Mouse (Mus musculus): ENCODE measurements around the gene Rab3gap2. TPM values are rescaled to one million over a fixed set of nuclear protein-coding genes. Genes with fewer than 3 reads are reported as not detected.

Rab3gap2 gene
- polyA plus RNA-seq (2017; shearing (Covaris generic)) = 26.0 TPM

DNA sequence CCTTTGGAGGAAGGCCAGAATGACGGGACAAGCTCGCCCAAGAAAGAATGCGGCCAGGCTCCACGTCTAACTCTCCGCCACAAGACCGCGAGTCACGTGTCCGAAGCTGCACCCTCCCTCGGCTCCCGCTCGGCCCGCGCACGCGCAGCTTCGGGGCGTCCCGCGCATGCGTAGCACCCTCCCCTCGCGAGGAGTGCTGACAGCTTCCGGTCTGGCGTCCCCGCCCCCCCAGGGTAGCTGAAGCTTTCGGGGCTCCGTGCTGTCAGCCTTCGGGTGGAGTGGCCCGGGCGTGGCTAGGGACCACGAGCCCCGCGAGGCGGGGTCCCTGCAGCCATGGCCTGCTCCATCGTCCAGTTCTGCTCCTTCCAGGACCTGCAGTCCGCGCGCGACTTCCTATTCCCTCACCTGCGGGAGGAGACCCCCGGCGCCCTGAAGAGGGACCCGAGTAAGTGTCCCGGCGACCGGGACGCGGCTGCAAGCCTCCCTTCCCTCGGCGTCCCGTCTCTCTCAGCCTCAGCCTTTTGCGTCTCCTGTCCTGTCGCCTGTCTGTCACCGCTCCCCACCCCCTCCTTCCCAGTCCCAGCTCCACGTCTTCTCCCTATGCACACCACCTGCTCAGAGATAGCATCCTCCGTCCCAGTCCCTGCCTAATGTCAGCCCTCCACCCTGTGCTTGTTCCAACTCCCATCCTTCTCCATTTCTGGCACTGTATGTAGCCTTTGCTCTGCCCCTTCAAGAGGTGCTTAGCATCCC is at the start of gene Rab3gap2:
Rab3gap2 (plus strand) TSS at position 209 of the 753 bp plus-strand sequence.

DNA sequence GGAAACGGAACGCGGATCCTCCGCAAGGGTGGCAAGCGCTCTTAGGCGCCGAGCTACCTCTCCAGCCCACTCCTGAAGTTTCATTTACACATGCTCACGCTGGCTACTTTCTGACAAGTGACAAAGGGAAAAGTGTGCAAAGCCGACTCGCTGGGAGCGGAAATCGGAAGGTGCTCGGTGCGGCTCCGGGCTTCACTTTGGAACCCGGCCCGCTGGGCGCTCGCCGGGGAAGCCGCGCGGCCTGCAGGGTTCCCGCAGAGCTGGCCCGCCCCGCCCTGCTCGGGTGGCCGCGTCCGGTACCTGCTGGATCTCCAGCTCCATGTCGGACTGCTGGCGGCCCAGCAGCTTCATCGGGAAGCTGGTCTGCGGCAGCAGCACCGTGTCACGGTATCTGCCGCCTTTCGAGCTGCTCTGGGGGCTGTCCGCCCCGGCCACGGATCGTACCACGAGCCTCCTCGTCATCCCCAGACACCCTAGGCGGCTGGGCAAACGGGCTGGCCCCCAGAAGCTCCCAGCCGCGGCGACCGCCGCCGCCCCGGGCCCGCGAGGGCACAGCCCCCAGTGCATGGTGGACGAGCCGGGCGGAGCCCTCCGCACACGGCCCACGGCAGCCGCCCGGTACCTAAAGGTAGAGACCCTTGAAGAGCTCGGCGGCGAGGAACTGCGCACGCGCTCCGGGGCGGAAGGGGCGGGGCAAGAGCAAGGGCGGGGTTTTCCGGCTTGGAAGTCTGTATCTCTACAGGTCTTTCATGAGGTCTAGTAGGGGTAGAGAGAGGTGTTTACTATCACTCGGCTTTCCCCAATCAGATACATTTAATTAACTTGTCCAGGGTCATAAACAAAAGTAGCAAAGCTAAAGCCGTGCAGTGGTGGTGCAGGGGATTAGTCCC is 125.0 kb downstream of the Rab3gap2 start, which contains the start of gene Iars2:
Iars2 (minus strand) TSS at position 676 of the 890 bp plus-strand sequence.

DNA sequence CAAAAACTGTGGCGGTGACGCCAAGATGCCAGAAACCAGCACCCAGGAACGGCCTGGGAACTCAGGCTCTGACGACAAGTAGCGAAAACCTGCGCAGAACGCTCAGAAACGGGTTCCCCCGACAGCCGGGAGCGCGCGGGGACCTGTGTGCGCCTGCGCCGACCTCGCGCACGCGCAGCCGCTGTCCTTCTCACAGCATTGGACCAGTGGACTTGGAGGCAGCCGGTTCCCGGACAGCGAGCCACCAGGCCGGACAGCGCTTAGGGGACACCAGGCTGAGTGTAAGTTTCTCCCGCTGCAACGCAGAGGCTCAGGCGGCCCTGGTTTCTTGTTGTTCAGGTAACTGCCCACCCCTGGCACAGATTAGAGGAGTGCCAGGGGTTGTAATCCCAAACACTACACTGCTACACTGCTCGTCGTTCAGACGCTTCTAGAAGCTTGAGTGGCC is 128.1 kb downstream of the Rab3gap2 start, which contains the start of gene Bpnt1:
Bpnt1 (plus strand) TSS at position 167 of the 448 bp plus-strand sequence.

Other genes with a start within 250 kb of the Rab3gap2 start
- gene Mark1, start 204.5 kb upstream of the Rab3gap2 start, polyA plus RNA-seq (2017; shearing (Covaris generic)) = 0.33 TPM
- 35.5 TPM for gene Iars2, start 125.3 kb downstream of the Rab3gap2 start, polyA plus RNA-seq (2017; shearing (Covaris generic))
- gene Bpnt1, start 128.0 kb downstream of the Rab3gap2 start, polyA plus RNA-seq (2017; shearing (Covaris generic)) = 48.2 TPM
- 200 TPM for gene Eprs, start 158.9 kb downstream of the Rab3gap2 start, polyA plus RNA-seq (2017; shearing (Covaris generic))

Measured in effector memory CD4-positive, alpha-beta T cell, adult 7 months (primary cell).